Mouse (Mus musculus) C2C12 (cell line): ENCODE data around the gene Srprb. TPM values are rescaled to one million over a fixed set of nuclear protein-coding genes. Genes with fewer than 3 reads are reported as not detected.
"Not testable (repeated sequence)": the region's sequence is repeated elsewhere in the genome, so short reads cannot be mapped to it uniquely, and the experiment has no call there.

Experiments used
- H3K27me3 ChIP-seq: one replicate; pipeline ENCODE4 v1.6.1; 2011; ENCODE audit not compliant: control insufficient read depth, insufficient read depth, insufficient read length
- H3K36me3 ChIP-seq: one replicate; pipeline ENCODE4 v1.6.1; 2011; ENCODE audit not compliant: control insufficient read depth, insufficient read depth
- H3K4me3 ChIP-seq: one replicate; pipeline ENCODE4 v1.5.1; 2011; ENCODE audit warnings: mild to moderate bottlenecking, control low read depth; ENCODE audit not compliant: poor library complexity, insufficient read depth, severe bottlenecking
- H3K79me2 ChIP-seq: one replicate; pipeline ENCODE4 v1.6.1; 2011; ENCODE audit not compliant: control insufficient read depth, insufficient read depth
- H3K79me3 ChIP-seq: one replicate; pipeline ENCODE4 v1.6.1; 2011; ENCODE audit warnings: low read depth, control low read depth
- H3ac ChIP-seq: one replicate; pipeline ENCODE3; 2011; ENCODE audit warnings: low read depth; ENCODE audit not compliant: control insufficient read depth, insufficient read length
- CEBPB ChIP-seq: IDR thresholded peaks from one replicate; pipeline ENCODE4 v1.6.1; 2011; ENCODE audit warnings: low read depth, mild to moderate bottlenecking, control low read depth, moderate library complexity
- CTCF ChIP-seq: IDR thresholded peaks from one replicate; pipeline ENCODE4 v1.5.1; 2011; ENCODE audit not compliant: control insufficient read depth, insufficient read depth, insufficient read length
- FOSL1 ChIP-seq: IDR thresholded peaks from one replicate; pipeline ENCODE4 v1.8.0; 2011; ENCODE audit warnings: mild to moderate bottlenecking, low read length; ENCODE audit not compliant: poor library complexity, insufficient read depth, severe bottlenecking
- MAX ChIP-seq: IDR thresholded peaks from one replicate; pipeline ENCODE4 v1.6.1; 2011; ENCODE audit warnings: mild to moderate bottlenecking, control low read depth
- MYOD1 ChIP-seq: IDR thresholded peaks from one replicate; pipeline ENCODE4 v1.6.1; 2011; ENCODE audit warnings: low read depth; ENCODE audit not compliant: control insufficient read depth, insufficient read length
- MYOG ChIP-seq: IDR thresholded peaks from one replicate; pipeline ENCODE4 v1.6.1; 2011; ENCODE audit not compliant: control insufficient read depth, insufficient read length; ENCODE audit errors: extremely low read depth
- USF1 ChIP-seq: IDR thresholded peaks from one replicate; pipeline ENCODE4 v1.6.1; 2011; ENCODE audit warnings: low read depth, mild to moderate bottlenecking, control low read depth, moderate library complexity
- polyA plus RNA-seq: library from polyadenylated mRNA; unstranded; fragments of >200 nt; fragmentation: generic; extraction: Trizol; gene quantifications from one replicate; pipeline ENCODE4 v1.2.1, GENCODE M21; 2012; ENCODE audit warnings: missing spikeins

Gene Srprb
- polyA plus RNA-seq, 1 experiment: 66.8 TPM

GRCm38 (mm10) chr9:103163806-103164205 is 38.1 kb downstream of the Srprb start:
- Histone ChIP-seq H3K79me3 (no peaks in the 10 kb centered on the region), H3K79me2 (no peaks in the 10 kb centered on the region), H3K27me3 (peaks cover 7% of the 10 kb centered on the region), H3K36me3 (no peaks in the 10 kb centered on the region), H3K4me3 (no peak overlapping the region), H3ac (no peak overlapping the region)
- TF ChIP-seq USF1 (no peak), CEBPB (no peak)

DNA sequence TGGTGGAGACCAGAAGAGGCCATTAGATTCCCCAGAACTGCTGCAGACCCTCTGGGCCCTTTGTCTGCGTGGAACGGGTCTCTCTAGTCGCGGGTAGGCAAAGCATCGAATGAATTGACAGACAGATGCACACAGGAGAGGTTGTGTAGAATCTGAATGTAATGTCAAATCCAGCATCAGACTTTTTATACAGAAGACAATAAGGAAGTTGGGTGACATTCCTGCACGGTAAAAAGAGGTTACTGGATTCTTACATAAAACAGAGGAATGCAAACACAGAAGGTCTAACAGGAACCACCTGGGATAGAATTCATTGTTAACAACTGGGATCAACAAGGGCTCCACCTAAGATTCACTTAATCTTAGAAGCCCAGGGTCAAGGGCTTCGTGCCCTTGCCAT is 46.8 kb downstream of the Srprb start:
- H3K36me3 ChIP-seq, H3K79me3 ChIP-seq, H3ac ChIP-seq, H3K27me3 ChIP-seq, H3K79me2 ChIP-seq, H3K4me3 ChIP-seq: not testable (repeated sequence)

DNA sequence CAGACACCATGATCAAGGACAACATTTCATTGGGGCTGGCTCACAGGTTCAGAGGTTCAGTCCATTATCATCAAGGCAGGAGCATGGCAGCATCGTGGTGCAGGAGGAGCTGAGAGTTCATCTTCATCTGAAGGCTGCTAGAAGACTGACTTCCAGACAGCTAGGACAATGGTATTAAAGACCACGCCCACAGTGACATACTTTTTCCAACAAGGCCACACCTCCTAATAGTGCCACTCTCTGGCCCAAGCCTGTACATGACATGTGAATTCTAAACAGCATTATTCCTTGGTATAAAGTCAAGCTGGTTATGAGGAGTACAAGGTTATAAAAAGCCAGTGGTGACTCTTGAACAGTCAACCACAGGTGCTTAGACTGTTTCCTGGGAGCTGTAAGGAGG is 47.4 kb downstream of the Srprb start:
- Histone ChIP-seq H3K27me3 (no peaks in the 10 kb centered on the region), H3K79me3 (no peaks in the 10 kb centered on the region), H3K4me3 (no peak overlapping the region), H3K79me2 (no peaks in the 10 kb centered on the region), H3K36me3 (no peaks in the 10 kb centered on the region), H3ac (no peak overlapping the region)
- no peak for TF ChIP-seq MYOG
- no peak for TF ChIP-seq MAX
- TF ChIP-seq CTCF: no peak
- no peak for TF ChIP-seq FOSL1
- no peak for TF ChIP-seq USF1
- TF ChIP-seq CEBPB: no peak
- TF ChIP-seq MYOD1: no peak

- H3K79me3 ChIP-seq: no peaks in the 10 kb centered on the region
- TF ChIP-seq MAX: no peak
- no peak for TF ChIP-seq MYOG
Measured at GRCm38 (mm10) chr9:103153286-103153685, 48.7 kb downstream of the Srprb start.

DNA sequence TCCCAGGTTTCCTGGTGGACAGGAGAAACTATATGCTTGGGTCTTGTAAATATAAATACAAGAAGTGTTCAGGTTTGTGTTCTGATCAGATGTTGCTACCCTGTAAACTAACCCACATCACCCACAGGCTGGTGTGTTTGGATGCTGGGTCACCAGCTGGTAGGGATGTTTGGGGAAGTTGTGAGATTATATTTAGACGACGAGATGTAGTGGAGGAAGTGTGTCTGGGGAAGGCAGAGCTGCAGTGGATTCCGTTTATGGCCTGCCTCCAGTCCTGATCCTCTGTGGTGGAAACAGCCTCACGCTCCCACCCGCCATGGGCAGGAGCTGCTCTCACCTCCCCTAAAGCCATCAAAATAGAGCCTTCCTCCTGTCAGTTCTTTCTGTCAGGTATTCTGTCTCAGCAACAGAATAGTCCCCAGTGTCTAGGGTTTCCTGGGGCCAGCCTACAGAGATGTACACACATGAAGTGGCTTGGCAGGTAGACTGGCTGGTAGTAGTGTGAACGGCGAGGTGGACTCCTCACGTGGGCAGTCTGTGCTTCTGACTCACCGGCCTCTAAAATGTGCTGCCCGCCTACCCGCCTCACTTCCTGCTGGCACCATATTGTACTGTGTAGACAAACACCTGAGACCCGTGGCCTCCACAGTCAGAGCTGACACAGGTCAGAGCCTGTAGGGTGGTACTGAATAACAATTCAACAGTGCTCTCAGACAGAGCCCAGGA is 52.7 kb downstream of the Srprb start:
- TF ChIP-seq CEBPB (no peak), USF1 (no peak), FOSL1 (no peak), MAX (no peak), CTCF (no peak), MYOD1 (no peak), MYOG (no peak)
- H3K27me3 ChIP-seq: no peaks in the 10 kb centered on the region
- no peaks in the 10 kb centered on the region for H3K79me3 ChIP-seq
- no peak overlapping the region for H3ac ChIP-seq
- no peaks in the 10 kb centered on the region for H3K79me2 ChIP-seq
- H3K36me3 ChIP-seq: no peaks in the 10 kb centered on the region
- no peak overlapping the region for H3K4me3 ChIP-seq

More at GRCm38 (mm10) chr9:103153286-103153685, 48.7 kb downstream of the Srprb start:
- no peaks in the 10 kb centered on the region for H3K79me2 ChIP-seq
- no peak overlapping the region for H3K4me3 ChIP-seq
- H3ac ChIP-seq: no peak overlapping the region
- H3K36me3 ChIP-seq: no peaks in the 10 kb centered on the region
- H3K27me3 ChIP-seq: no peaks in the 10 kb centered on the region

GRCm38 (mm10) chr9:103147103-103147502 is 54.8 kb downstream of the Srprb start:
- Histone ChIP-seq H3K27me3 (no peaks in the 10 kb centered on the region), H3K79me2 (no peaks in the 10 kb centered on the region), H3K4me3 (no peak overlapping the region), H3K79me3 (no peaks in the 10 kb centered on the region), H3ac (no peak overlapping the region), H3K36me3 (no peaks in the 10 kb centered on the region)
- no peak for TF ChIP-seq CTCF
- TF ChIP-seq CEBPB: no peak
- no peak for TF ChIP-seq FOSL1
- no peak for TF ChIP-seq USF1
- no peak for TF ChIP-seq MAX
- no peak for TF ChIP-seq MYOD1
- TF ChIP-seq MYOG: no peak
